Mouse (Mus musculus) myocyte (in vitro differentiated cells): ENCODE measurements at regions not wholly inside any gene's neighbourhood (a gene's known extent, or its start where the extent isn't known, plus 50 kb on each side); places are given as distances from the start of the nearest gene placed in this dataset.

Source experiments
- E2F4 ChIP-seq: IDR thresholded peaks from one replicate; pipeline ENCODE4 v1.6.1; 2011; ENCODE audit warnings: mild to moderate bottlenecking, control low read depth, moderate library complexity; ENCODE audit not compliant: insufficient read depth
- MAX ChIP-seq: IDR thresholded peaks from one replicate; pipeline ENCODE4 v1.6.1; 2011; ENCODE audit warnings: low read depth, mild to moderate bottlenecking, control low read depth
- MYOD1 ChIP-seq, 3 experiments: IDR thresholded peaks; one replicate each; pipeline ENCODE4 v1.6.1; 2011; ENCODE audit warnings: control low read depth in 2 of 3, low read depth in 2 of 3, mild to moderate bottlenecking in 2 of 3, moderate library complexity in 1 of 3; ENCODE audit not compliant: insufficient read length in 2 of 3, control insufficient read depth in 1 of 3
- MYOG ChIP-seq, 3 experiments: IDR thresholded peaks; one replicate each; pipeline ENCODE4 v1.6.1; 2011; ENCODE audit warnings: control low read depth in 2 of 3, low read depth in 2 of 3, mild to moderate bottlenecking in 2 of 3; ENCODE audit not compliant: insufficient read length in 2 of 3, control insufficient read depth in 1 of 3, insufficient read depth in 1 of 3
- POLR2A ChIP-seq: IDR thresholded peaks from one replicate; pipeline ENCODE4 v1.6.1; 2011; ENCODE audit warnings: low read depth, mild to moderate bottlenecking, control low read depth, moderate library complexity; ENCODE audit not compliant: insufficient read length
- REST ChIP-seq: IDR thresholded peaks from one replicate; pipeline ENCODE4 v1.6.1; 2011; ENCODE audit warnings: mild to moderate bottlenecking, control low read depth, moderate library complexity; ENCODE audit not compliant: insufficient read depth, insufficient read length
- SRF ChIP-seq: IDR thresholded peaks from one replicate; pipeline ENCODE4 v1.6.1; 2011; ENCODE audit warnings: low read depth; ENCODE audit not compliant: control insufficient read depth, insufficient read length
- TCF12 ChIP-seq: IDR thresholded peaks from one replicate; pipeline ENCODE4 v1.6.1; 2011; ENCODE audit warnings: mild to moderate bottlenecking, control low read depth; ENCODE audit not compliant: poor library complexity, insufficient read depth, severe bottlenecking
- USF1 ChIP-seq: IDR thresholded peaks from one replicate; pipeline ENCODE4 v1.6.1; 2011; ENCODE audit warnings: low read depth, mild to moderate bottlenecking, control low read depth, moderate library complexity

DNA sequence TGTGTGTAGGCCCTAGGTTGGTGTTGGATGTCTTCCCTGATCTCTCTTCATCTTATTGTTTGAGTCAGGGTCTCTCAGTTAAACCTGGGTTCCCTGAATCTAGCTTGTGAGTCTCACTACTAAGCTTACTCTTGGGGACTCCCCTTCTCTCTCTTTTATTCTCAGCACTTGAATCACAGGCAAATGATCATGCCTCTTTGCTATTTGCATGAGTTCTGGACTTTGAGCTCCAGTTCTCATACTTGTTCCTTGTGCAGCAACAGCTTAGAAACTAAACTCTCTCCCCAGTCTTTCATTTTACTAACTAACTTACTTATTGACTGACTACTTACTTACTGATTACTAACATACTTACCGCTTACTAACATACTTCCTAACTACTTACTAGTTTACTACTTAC lies 64.9 kb upstream of the L3mbtl3 start:
- no peak for TF ChIP-seq USF1
- no peak for TF ChIP-seq MYOD1 (IDR thresholded peaks at IDR 0.05; ENCODE audit: control insufficient read depth in 1 of 3, insufficient read length in 2 of 3, low read depth in 2 of 3)
- no peak for TF ChIP-seq POLR2A
- no peak for TF ChIP-seq MAX
- TF ChIP-seq TCF12 = no peak
- TF ChIP-seq MYOG (IDR thresholded peaks at IDR 0.05; ENCODE audit: control insufficient read depth in 1 of 3, insufficient read depth in 1 of 3, insufficient read length in 2 of 3, low read depth in 2 of 3) = no peak
- TF ChIP-seq REST = no peak
- TF ChIP-seq E2F4 = no peak
- TF ChIP-seq SRF = no peak
